Mouse (Mus musculus): Measurements from ENCODE around the gene Spata31d1b.
"Not testable (repeated sequence)": the region's sequence is repeated elsewhere in the genome, so short reads cannot be mapped to it uniquely, and the experiment has no call there.

Gene Spata31d1b

DNA sequence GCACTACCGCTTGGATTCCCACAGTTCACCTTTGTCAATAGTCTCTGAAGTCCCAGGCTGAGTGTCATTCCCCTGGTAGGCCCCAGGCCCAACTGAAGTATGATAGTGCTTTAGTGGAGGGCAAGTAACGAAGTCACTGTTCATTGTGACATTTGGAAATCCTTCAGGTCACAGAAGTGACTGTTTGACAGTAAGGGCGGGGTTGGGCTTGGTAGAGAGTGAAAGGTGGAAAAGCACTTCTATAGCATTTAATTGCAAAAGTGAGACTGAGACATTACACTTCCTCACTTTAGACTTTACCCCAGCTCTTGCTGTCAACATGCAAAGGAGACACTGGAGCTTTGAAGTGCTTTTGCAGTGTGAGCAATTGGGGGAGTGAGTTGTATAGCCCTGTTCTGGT lies 18.1 kb upstream of the Spata31d1b start, which contains the start of gene 4921517D22Rik:
4921517D22Rik (minus strand) TSS at position 101 of the 400 bp plus-strand sequence.
- no peak for DNase-seq (ENCODE audit: low read depth, low spot score)

DNA sequence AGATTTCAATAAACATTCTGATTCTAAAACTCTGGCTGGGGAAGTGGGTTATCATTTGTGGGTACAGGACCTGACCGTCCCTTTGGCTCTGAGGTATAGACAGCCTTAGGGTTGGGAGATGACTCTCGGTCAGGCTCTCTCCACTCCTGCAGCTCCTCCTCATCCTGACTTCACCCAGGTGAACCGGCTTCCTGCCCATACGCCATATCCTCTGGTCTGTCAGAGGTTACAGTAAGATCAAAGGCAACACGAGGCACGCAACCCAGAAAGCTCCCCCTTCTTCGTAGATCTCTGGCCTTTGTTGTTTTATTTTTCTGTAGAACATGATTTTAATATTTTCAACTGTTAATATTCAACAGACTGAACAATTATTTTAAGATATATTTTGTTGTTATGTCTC lies 16.3 kb upstream of the Spata31d1b start:
- DNase-seq (ENCODE audit: low read depth, low spot score), result peak; percentile 58

DNA sequence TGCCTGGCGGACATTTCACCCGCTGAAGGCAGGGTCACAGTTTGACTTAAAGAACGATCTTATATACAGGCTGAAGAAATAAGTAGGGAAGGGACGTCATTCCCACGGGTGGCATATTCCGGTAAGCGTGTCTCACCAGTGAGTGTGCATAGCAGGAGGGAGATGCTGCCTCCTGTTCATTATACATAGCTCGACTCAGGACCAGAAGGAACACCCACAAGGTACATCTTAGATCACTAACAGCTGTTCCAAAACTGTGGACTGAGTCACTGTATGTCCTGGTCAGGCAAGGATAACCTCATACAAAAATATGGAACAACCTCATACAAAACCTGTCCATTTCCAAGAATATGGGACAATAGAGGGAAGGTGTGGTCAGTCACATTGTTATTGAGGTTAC lies 13.0 kb upstream of the Spata31d1b start:
- no peak for DNase-seq (ENCODE audit: low read depth, low spot score)

DNA sequence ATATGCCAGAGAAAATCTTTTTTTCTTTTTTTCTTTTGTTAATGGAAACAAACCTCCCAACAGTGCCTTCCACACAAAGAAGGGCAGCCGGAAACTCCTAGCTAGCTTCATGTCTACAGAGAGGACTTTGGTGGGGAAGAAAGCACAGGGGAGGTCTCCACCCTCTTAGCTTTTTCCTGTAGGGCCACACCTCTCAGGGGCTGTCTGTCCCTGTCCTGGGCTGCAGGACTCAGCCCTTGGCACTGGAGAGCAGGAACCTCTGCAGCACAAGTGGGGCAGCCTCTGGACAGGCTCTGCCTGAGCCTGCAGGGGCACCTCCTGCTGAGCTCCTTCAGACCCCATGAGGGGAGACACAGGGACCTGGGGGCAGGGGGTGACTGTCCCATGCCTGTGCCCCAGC lies 11.9 kb upstream of the Spata31d1b start:
- DNase-seq (ENCODE audit: low read depth, low spot score), result not testable (repeated sequence)

DNA sequence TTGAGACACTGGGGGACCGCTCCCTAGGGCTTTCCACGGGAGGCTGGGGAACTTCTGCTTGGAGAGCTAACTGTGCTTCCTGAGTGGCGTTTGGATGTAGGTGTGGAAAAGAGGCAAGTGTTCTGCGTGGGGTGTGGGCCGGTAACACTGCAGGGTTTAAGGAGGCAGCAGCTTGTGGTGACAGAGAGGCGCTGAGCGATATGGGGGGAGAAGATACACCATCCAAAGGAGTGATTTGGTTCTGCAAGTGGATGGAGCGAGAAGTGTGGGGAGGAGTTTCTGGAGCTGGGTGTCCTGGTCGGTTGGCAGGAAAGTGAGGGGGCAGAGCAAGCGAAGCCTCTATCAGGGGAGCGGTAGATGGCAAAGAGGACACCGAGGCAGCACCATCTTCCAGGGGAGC lies 8.6 kb upstream of the Spata31d1b start:
- DNase-seq (ENCODE audit: low read depth, low spot score), result no peak

DNA sequence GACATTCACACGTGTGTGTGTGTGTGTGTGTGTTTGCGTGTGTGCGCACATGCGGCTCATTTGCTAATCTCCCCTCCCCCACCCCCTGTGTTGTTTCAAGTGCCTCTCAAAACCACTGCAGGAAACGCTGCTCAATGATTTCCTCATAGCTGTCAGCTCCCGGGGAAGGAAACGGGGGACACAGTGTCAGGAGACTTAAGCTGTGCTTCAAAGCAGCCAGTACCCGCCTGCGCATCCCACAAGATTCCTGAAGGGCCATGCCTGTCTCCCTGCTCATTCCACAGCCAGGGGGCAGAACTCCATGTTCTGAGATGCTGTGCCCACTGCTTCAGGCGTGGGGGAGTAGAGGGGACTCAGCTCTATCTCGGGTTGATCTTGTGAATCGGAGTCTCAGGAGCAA lies 7.5 kb upstream of the Spata31d1b start:
- DNase-seq (ENCODE audit: low read depth, low spot score), result peak; percentile 78

DNA sequence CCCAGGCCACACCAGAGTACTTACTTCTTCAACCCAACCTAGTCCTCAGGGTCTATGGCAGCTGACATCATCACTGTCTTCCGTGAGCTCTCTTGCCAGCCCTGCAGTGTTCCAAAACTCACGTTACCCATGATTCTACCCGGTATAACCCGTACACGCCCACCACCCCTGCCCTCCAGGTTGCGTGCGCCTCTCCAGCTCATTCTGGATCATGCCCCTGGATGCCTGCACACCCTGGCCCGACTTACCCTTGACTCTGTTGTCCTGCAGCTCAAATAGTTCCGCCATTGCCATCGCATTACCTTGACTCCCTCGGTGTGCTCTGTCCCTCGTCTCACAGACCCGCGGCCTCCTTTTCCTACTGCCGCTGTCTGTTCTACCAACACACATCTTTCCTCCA lies 1.9 kb upstream of the Spata31d1b start, which contains the start of gene Spata31d1a:
Spata31d1a (minus strand) TSS at position 101 of the 400 bp plus-strand sequence.
- DNase-seq (ENCODE audit: low read depth, low spot score), result no peak

DNA sequence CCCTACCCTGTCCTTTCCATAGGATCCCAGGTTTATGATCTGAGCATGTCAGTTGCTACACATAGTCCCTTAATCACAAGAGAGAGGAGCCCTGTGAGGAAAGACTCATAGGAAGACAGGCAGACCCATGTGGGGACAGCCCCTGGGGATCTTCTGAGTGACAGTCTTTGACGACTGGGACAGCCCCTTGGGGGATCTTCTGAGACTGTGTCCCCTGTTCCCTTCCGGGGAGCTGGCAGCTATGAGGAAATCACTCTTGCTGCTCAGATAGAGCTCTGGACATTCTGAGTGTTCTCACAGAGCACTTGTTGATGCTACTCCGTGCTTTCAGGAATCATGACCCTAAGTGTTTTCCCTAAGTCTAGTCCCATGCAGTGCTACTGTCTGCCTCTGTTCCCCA lies 1.6 kb downstream of the Spata31d1b start:
- DNase-seq (ENCODE audit: low read depth, low spot score), result peak; percentile 73

DNA sequence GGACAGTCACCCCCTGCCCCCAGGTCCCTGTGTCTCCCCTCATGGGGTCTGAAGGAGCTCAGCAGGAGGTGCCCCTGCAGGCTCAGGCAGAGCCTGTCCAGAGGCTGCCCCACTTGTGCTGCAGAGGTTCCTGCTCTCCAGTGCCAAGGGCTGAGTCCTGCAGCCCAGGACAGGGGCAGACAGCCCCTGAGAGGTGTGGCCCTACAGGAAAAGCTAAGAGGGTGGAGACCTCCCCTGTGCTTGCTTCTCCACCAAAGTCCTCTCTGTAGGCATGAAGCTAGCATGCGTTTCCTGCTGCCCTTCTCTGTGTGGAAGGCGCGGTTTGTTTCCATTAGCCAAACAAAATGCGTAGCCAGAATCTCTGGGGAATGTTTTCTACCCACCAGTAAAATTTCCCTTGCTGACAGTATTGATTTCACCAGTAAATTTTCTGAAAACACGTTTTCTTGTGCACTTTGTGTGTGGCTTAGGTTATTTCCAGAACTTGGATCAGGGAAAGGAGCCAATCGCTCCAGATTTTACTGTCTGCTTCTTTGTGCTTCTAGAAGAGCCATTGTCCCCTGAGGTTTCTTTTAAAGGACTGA lies 6.9 kb downstream of the Spata31d1b start:
- peak; percentile 40 for DNase-seq (ENCODE audit: low read depth, low spot score)

DNA sequence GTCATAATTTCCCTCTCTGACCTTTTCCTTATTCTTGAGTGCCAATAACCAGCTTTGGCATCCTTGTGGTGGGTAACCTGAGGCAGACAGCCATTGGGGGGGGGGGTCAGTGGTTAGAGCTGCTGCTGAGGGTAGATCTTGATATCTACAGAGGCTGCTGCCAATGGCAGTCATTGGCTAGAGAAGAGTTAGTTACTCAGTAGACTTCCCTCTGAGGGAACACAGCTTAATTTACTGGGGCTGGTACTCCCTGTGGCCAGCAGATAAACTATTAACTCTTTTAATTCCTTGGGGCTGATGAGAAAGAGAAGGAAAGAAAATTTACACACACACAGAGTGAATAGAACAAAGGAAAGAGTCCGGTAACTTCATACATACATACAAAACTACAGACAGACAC lies 7.4 kb downstream of the Spata31d1b start:
- no peak for DNase-seq (ENCODE audit: low read depth, low spot score)

DNA sequence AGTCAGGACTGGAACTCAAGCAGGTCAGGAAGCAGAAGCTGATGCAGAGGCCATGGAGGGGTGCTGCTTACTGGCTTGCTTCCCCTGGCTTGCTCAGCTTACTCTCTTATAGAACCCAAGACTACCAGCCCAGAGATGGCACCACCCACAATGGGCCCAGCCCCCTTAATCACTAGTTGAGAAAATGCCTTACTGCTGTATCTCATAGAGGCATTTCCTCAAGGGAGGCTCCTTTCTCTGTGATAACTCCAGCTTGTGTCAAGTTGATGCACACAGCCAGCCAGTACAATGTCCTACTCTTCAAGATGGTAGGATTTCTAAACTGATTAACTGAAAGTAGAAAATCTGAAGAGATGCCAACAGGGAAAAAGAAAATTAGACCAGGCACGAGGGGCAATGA lies 10.0 kb downstream of the Spata31d1b start:
- not testable (repeated sequence) for DNase-seq (ENCODE audit: low read depth, low spot score)

DNA sequence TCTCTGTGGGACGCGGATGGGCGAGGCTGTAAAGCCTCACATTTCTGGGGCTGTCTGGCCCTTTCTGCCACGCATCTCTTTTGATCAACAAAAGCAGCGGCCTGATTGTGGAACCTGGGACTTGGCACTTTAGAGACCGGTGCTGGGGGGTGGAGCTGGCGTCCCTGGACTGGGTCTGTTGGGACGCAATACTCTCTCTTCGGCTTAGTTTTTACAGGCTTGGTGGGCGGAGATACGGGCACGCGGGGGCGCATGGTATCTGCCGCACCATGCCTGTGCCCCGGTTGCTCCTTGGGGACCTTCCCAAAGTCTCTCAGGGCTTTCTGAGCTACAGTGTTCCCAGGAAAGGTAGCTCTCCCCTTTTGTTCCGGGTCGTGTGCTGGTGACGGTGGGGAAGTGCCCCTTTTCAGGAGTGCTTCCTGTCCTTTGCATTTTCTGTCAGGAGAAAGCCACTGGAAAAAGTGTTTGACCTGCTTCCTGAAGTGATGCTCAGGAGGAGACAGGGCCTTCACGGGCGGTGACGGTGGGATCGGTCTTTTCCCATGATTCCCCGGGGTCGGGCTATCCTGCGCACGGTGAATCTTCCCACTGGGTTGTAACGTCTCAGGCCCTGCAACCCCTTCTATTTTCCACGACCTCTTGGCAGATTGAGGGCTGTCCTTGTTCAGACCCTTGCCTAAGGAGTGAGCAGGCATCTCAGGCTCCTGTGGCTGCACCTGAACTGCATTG lies 14.2 kb downstream of the Spata31d1b start:
- DNase-seq (ENCODE audit: low read depth, low spot score), result no peak

DNA sequence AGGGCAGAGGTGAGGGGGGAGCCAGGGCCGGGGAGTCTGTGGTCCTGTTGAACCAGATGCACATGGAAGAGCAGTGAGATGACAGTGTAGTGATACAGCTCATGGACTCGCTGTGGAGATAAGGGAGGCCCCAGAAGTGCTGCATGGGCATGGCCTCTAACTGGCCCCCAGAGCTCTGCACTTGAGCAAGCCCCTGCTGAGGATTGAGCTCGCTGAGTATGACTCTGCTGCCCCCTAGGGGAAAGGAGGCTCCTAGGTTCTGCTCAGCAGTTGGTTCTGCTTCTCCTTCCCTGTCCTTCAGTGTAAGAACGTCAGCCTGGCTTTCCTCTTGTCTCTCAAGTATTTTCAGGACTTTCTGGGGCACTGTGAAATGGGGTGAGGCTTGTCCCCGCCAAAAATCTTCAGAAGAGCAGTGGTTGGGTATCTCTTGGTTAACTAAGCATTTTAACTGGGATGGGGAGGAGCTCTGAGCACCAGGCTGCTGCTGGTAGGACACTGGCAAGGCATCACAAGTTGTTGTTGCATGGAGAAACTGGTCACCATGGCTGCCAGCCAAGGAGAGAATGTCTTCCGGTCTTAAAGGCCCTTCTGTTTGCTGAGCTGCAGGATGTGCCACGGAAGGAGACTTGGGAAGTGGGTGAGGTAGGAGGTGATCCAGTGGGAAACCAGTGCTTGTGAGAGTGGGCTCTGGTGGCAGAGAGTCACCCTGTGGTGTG lies 16.5 kb downstream of the Spata31d1b start:
- DNase-seq (ENCODE audit: low read depth, low spot score), result peak; percentile 89

DNA sequence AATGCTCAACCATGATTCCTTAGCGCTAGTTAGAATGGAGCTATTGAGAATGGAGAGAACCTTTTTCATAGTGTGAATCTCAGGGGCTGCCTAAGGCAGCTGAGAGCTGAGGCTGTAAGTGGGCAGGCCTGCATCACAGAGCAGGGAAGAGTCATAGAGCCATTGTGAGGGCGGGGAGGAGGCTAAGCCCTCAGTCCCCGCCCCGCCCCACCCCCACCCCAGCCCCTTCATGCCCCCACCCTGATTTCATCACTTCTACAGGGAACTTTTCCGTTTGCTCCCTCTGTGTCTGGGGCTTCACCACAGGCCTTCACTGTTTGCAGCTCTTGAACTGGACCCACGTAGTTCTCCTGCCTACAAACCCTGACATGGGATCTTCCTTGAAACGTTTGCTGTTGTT lies 19.6 kb downstream of the Spata31d1b start, which contains the start of gene Spata31d1d:
Spata31d1d (minus strand) TSS at position 101 of the 400 bp plus-strand sequence.
- DNase-seq (ENCODE audit: low read depth, low spot score), result no peak

DNA sequence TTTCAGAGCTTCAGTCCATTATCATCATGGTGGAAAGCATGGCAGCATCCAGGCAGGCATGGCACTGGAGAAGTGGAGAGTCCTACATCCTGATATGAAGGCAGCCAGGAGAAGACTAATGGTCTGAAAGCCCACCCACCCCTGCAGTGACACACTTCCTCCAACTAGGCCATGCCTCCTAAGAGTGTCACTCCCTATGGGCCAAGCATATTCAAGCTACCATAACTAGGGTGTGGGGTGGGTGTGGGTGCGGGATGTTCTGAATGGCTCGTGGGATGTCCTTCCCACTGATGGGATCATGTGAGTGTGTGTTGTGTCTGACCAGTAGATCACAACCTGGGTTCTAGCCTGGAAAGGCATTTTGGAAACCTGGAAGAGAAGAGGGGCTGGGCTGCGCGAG lies 21.9 kb downstream of the Spata31d1b start:
- DNase-seq (ENCODE audit: low read depth, low spot score), result no peak

DNA sequence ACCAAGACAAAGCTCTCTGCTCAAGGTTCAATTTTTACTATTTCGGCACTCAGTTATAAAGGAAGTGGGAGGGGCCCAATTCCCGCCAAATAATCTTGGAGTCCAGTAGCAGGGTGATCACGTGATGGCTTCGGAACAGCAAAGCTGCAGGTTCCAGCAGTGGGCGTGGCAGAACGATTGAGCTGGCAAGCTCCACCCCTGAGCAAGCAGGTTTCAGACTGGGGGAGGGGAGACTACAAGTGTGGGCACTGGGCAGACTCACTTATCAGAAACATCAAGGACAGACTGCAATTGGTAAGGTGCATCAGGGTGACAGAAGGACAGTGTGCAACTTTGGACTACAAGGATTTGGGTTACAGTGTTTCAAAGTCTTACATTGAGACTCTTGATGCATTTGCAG lies 22.3 kb downstream of the Spata31d1b start:
- not testable (repeated sequence) for DNase-seq (ENCODE audit: low read depth, low spot score)

DNA sequence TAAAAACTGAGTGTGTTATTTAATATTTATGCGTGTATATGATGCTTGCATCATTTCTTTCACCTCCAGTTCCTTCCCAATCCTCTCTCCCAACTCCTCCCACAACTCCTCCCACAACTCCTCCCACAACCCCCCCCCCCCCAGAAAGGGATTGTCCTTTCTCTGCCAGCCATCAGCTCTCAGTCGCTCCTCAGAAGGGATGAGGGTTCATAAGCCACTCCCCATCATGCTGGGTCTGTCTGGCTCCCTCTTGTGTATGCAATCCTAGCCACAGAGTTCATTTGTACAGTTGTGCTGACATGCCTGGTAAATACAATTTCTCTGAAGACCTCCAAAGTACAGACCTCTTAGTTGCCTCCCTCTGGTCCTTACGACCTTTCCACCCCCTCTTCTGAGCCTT lies 23.1 kb downstream of the Spata31d1b start:
- peak; percentile 17 for DNase-seq (ENCODE audit: low read depth, low spot score)

DNA sequence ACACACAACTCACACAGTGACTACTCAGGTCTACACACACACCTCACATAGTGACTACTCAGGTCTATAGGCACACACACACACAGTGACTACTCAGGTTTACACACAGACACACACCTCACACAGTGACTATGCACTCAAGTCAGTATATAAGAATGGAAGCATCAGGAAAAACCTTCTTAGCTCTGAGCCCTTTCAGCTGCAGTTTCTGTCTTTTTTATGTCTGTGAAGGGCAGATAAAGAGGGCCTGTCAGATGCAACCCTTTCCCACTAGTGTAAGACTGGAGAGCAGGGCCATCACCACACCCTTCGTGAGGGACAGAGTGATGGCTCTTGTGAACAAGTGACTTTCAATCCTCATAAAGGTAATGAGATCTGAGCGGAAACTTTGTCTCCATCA lies 26.4 kb downstream of the Spata31d1b start:
- no peak for DNase-seq (ENCODE audit: low read depth, low spot score)

DNA sequence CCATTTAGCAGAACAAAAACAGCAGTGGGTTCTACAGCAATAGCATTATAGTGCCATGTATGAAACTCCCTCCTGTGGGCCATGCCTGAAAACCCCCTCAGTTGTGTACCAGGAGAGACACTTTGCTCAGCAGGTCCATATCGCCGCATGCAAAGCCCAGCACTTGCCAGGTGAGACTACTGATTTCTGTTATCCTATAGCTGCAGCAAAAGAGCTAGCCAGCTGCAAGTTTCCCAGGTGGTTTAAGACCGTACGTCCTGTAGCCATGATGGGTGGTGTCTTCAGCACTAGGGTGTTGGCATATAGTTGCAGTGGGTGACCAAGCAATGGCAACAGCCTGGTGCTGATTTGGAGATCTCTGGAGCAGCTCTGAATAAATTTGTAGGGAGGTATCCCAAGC lies 27.3 kb downstream of the Spata31d1b start:
- DNase-seq (ENCODE audit: low read depth, low spot score), result no peak

DNA sequence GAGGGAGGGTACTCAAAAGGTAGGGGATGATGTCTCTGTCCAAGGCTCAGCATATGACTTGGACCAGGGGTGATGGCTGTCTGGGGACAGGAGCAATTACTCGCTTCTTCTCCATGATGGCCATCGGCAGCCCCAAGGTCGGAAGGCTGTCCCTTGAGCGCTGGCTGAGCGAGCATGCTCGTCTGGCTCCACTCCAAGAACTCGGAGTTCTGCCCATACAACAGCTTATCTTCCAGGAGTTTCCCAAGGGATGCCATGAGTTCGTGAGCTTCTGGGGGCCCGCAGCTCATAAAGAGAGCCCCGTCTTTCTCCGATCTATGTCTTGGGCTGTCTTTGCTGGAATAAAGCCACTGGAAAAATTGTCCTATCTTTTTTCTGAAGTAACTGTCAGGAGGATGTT lies 29.0 kb downstream of the Spata31d1b start:
- no peak for DNase-seq (ENCODE audit: low read depth, low spot score)

DNA sequence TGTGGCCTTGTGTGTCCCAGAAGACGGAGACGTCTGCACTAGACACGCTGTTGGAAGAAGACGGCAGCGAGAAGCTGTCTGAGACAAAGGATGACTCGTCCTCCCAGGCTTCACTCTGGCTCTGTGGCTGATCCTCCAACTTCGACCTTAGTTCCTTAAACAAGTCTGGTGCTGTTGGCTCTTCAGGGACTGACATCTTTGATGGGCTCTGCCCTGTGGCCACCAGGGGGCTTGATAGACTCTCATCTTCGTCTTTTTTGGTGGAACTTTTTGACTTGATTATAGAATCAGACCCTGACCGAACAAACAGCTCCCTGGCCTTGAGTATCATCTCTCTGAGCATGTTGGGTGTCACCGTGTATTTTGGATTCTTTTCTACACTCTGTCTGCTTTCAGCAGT lies 29.6 kb downstream of the Spata31d1b start:
- peak; percentile 42 for DNase-seq (ENCODE audit: low read depth, low spot score)

DNA sequence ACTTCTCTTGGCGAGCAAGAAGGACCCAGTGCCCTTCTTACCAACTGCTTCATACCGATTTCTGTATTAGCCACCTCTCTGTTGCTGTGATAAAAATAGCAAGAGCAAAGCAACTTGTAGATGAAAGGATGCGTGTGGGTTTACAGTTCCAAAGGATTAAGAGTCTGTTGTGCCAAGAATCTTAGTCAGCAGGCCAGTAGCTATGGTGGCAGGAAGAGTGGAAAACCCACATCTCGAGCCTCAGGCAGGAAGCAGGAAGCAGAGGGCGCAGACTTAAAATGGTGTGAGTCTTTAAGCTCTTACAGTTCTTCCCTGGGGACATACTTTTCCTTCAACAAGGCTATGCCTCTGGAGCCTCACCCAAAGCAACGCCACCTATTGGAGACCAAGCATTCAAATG lies 33.4 kb downstream of the Spata31d1b start:
- DNase-seq (ENCODE audit: low read depth, low spot score), result no peak

DNA sequence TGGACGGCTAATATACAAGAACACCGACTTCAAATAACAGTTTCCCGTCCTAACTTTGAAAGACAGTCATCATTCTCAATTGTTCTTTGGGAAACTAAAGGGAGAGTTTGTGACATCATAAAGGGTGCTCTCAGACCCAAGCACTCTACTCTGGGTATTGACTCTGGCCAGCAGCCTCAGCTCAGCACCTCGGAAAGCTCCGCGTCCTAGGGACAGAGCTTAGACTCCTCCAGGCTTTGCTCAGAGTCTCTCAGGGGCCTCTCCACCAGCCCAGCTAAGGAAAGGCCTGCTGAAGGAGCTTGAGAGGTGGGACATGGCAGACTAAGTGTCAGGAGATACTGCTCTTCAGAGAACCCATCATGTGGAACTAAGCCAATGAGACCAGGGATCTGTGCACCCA lies 34.1 kb downstream of the Spata31d1b start:
- DNase-seq (ENCODE audit: low read depth, low spot score), result no peak
